In the genomic region with DNA sequence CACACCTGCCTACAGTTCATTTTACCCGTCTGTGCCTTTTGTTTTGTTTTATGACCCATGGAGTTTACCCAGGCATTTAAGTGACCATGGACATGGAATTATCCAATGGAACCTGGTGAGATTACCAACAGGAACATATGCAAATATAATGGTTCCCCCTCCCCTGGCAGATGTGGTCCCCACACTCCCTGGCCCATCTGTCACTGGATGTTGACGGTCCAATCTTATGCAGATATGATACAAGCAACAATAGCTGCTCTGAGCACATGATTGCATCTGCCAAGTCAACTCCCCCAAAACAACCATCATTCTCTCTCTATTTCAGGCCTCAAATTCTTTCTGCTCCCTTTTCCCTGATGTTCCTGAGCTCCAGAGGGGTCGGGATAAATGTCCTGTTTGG, we compare ENCODE assay signal across 24 mouse cellular contexts.
DNase-seq lines count a peak whose midpoint lies in the region; ATAC-seq lines count a peak whose summit lies in the region.
"Had no signal": no experiment of that assay in that cellular context is flagged by ENCODE, and none has a peak within 500 bp of the region (broad histone marks: within the 10 kb centered on the region; RNA-seq: fewer than 3 reads in every experiment).

No protein-coding gene starts in this region.

- no peaks in the 10 kb centered on the region for H3K4me1 ChIP-seq in hindbrain, embryonic 11.5 days (replicated peaks; ENCODE audit: control insufficient read depth, insufficient read depth, low read length)
- H3K4me1 ChIP-seq in hindbrain, embryonic 10.5 days (replicated peaks): no peaks in the 10 kb centered on the region
- H3K4me1 ChIP-seq in midbrain, embryonic 11.5 days (ENCODE audit: control insufficient read depth, insufficient read depth, low read length): no peaks in the 10 kb centered on the region
- H3K4me1 ChIP-seq in midbrain, embryonic 10.5 days: no peaks in the 10 kb centered on the region
- no peaks in the 10 kb centered on the region for H3K4me1 ChIP-seq in neural tube, embryonic 14.5 days (ENCODE audit: control insufficient read depth, insufficient read depth, low read length)
- H3K4me1 ChIP-seq: embryonic facial prominence, embryonic 10.5 days; embryonic facial prominence, embryonic 12.5 days; forebrain, embryonic 13.5 days had no signal

- H3K9me3 ChIP-seq in hindbrain, embryonic 11.5 days (ENCODE audit: control insufficient read depth, low read length): no peaks in the 10 kb centered on the region
- H3K9me3 ChIP-seq in hindbrain, embryonic 10.5 days: no peaks in the 10 kb centered on the region
- no peaks in the 10 kb centered on the region for H3K9me3 ChIP-seq in midbrain, embryonic 11.5 days (ENCODE audit: control insufficient read depth, low read length)
- no peaks in the 10 kb centered on the region for H3K9me3 ChIP-seq in midbrain, embryonic 10.5 days (replicated peaks)
- H3K9me3 ChIP-seq in neural tube, embryonic 14.5 days (ENCODE audit: control insufficient read depth, low read length): no peaks in the 10 kb centered on the region
- H3K9me3 ChIP-seq: embryonic facial prominence, embryonic 10.5 days; embryonic facial prominence, embryonic 12.5 days; forebrain, embryonic 13.5 days; G1E had no signal

- no peak overlapping the region for H3K27ac ChIP-seq in hindbrain, embryonic 11.5 days (ENCODE audit: low read depth, low read length)
- no peak overlapping the region for H3K27ac ChIP-seq in hindbrain, embryonic 10.5 days
- no peak overlapping the region for H3K27ac ChIP-seq in midbrain, embryonic 11.5 days (ENCODE audit: low read depth, low read length)
- H3K27ac ChIP-seq in midbrain, embryonic 10.5 days (replicated peaks): no peak overlapping the region
- no peak overlapping the region for H3K27ac ChIP-seq in neural tube, embryonic 14.5 days (ENCODE audit: low read depth, low read length)
- H3K27ac ChIP-seq: embryonic facial prominence, embryonic 10.5 days; embryonic facial prominence, embryonic 12.5 days; forebrain, embryonic 13.5 days had no signal

- peak; percentile 4 for DNase-seq in hindbrain, embryonic 11.5 days (ENCODE audit: low spot score)
- no peak for DNase-seq in hindbrain, embryonic 10.5 days (ENCODE audit: low spot score)
- DNase-seq in midbrain, embryonic 11.5 days (ENCODE audit: low spot score, missing footprints): no peak
- no peak for DNase-seq in midbrain, embryonic 10.5 days (ENCODE audit: low spot score)
- DNase-seq in neural tube, embryonic 10.5 days (ENCODE audit: extremely low spot score, low spot score): no peak
- no peak for DNase-seq in ovary, postnatal 10 days (ENCODE audit: low spot score)
- DNase-seq: adrenal gland, adult 8-10 months; adrenal gland, postnatal 14 days; adrenal gland, postnatal 36 days; B cell, adult 2 months; cerebellum, adult 11-12 months; cerebellum, adult 2 months; cerebellum, adult 9-10 months; cerebellum, postnatal 10 days; cerebellum, postnatal 25 days had no signal

- H3K27me3 ChIP-seq in hindbrain, embryonic 11.5 days (ENCODE audit: control insufficient read depth, insufficient read depth, low read length): no peaks in the 10 kb centered on the region
- no peaks in the 10 kb centered on the region for H3K27me3 ChIP-seq in hindbrain, embryonic 10.5 days (ENCODE audit: insufficient read depth, poor library complexity, severe bottlenecking)
- no peaks in the 10 kb centered on the region for H3K27me3 ChIP-seq in midbrain, embryonic 11.5 days (ENCODE audit: control insufficient read depth, insufficient read depth, low read length)
- no peaks in the 10 kb centered on the region for H3K27me3 ChIP-seq in midbrain, embryonic 10.5 days (ENCODE audit: low read depth, poor library complexity, severe bottlenecking)
- H3K27me3 ChIP-seq in neural tube, embryonic 14.5 days (ENCODE audit: control insufficient read depth, insufficient read depth, low read length): no peaks in the 10 kb centered on the region
- H3K27me3 ChIP-seq: CH12.LX; embryonic facial prominence, embryonic 12.5 days; forebrain, embryonic 13.5 days had no signal

- H3K4me2 ChIP-seq in hindbrain, embryonic 11.5 days (replicated peaks; ENCODE audit: low read depth, low read length): no peak overlapping the region
- H3K4me2 ChIP-seq in midbrain, embryonic 11.5 days: no peak overlapping the region
- no peak overlapping the region for H3K4me2 ChIP-seq in neural tube, embryonic 14.5 days (ENCODE audit: low read depth, low read length)
- H3K4me2 ChIP-seq: embryonic facial prominence, embryonic 12.5 days; forebrain, embryonic 13.5 days had no signal

- peak; percentile 83 for ATAC-seq in hindbrain, embryonic 11.5 days (ENCODE audit: low FRiP score)
- peak; percentile 63 for ATAC-seq in midbrain, embryonic 11.5 days (ENCODE audit: low FRiP score)
- peak; percentile 60 for ATAC-seq in neural tube, embryonic 14.5 days (ENCODE audit: low read depth)
- ATAC-seq: activated CD4-positive, CD25-positive, alpha-beta regulatory T cell, adult 4 months; CD4-positive, CD25-positive, alpha-beta regulatory T cell, adult 4 months; forebrain, embryonic 13.5 days; Patski had no signal

- 72% methylated on average over 3 of the region's 3 CpGs for WGBS in hindbrain, embryonic 11.5 days
- WGBS in hindbrain, embryonic 10.5 days: 63% methylated on average over 3 of the region's 3 CpGs
- WGBS in midbrain, embryonic 11.5 days: 67% methylated on average over 3 of the region's 3 CpGs
- whole genome bisulfite sequencing in midbrain, embryonic 10.5 days: 74% methylated on average over 3 of the region's 3 CpGs
- WGBS in neural tube, embryonic 14.5 days: 15% methylated on average over 3 of the region's 3 CpGs

- no peak overlapping the region for H3K4me3 ChIP-seq in hindbrain, embryonic 11.5 days (ENCODE audit: low read depth, low read length)
- H3K4me3 ChIP-seq in hindbrain, embryonic 10.5 days: no peak overlapping the region
- H3K4me3 ChIP-seq in midbrain, embryonic 11.5 days (ENCODE audit: low read depth, low read length): no peak overlapping the region
- H3K4me3 ChIP-seq in midbrain, embryonic 10.5 days: no peak overlapping the region
- H3K4me3 ChIP-seq in neural tube, embryonic 14.5 days (ENCODE audit: low read depth, low read length): no peak overlapping the region
- H3K4me3 ChIP-seq: embryonic facial prominence, embryonic 10.5 days; embryonic facial prominence, embryonic 12.5 days; forebrain, embryonic 13.5 days had no signal

- H3K9ac ChIP-seq in hindbrain, embryonic 11.5 days (ENCODE audit: low read depth, low read length): no peak overlapping the region
- no peak overlapping the region for H3K9ac ChIP-seq in midbrain, embryonic 11.5 days (ENCODE audit: low read length)
- no peak overlapping the region for H3K9ac ChIP-seq in neural tube, embryonic 14.5 days (replicated peaks; ENCODE audit: low read depth, low read length)
- H3K9ac ChIP-seq: embryonic facial prominence, embryonic 12.5 days; forebrain, embryonic 13.5 days had no signal

- no peaks in the 10 kb centered on the region for H3K36me3 ChIP-seq in hindbrain, embryonic 11.5 days (ENCODE audit: control insufficient read depth, insufficient read depth, low read length)
- no peaks in the 10 kb centered on the region for H3K36me3 ChIP-seq in hindbrain, embryonic 10.5 days
- no peaks in the 10 kb centered on the region for H3K36me3 ChIP-seq in midbrain, embryonic 11.5 days (ENCODE audit: control insufficient read depth, insufficient read depth, low read length)
- H3K36me3 ChIP-seq in midbrain, embryonic 10.5 days: no peaks in the 10 kb centered on the region
- H3K36me3 ChIP-seq in neural tube, embryonic 14.5 days (ENCODE audit: control insufficient read depth, insufficient read depth, low read length): no peaks in the 10 kb centered on the region
- H3K36me3 ChIP-seq: embryonic facial prominence, embryonic 10.5 days; embryonic facial prominence, embryonic 12.5 days; G1E had no signal
